Mouse (Mus musculus): Measurements from ENCODE around the gene Mdm2. TPM values are rescaled to one million over a fixed set of nuclear protein-coding genes. Genes with fewer than 3 reads are reported as not detected.
"Not testable (repeated sequence)": the region's sequence is repeated elsewhere in the genome, so short reads cannot be mapped to it uniquely, and the experiment has no call there.

Mdm2 gene
- polyA plus RNA-seq (2011; ENCODE audit: insufficient read length, low read depth, missing spikeins) = 122 and 229 TPM in 2 replicates

DNA sequence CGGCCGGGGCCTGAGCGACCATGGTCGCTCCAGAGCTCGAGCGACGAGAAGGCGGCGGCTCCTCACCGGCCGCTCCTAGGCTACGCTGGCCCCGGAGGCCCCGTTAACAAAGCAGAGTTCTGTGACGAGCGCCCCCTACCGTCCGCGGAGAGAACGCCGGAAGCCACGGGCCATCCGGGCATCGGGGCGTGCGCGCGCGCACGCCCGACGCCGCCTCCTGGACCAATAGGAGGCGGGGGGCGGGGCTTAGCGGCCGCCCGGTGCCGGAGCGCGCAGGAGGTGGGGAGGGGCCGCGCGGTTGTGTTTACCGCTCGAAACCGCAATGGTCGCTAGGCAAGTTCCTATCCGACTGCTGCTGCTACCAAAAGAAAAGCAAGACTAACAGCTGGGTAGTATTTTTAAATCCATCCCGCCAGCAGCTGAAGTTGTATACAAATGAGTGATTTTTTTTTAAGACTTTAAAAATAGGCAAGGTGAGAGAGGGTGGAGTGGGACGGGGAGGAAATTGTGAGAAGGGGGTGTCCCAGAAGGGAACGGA, at the start of gene Mdm2:
Gene Mdm2 (minus strand): TSS at position 155 of the 538 bp plus-strand sequence.
- Histone ChIP-seq H3K27ac (ENCODE audit: insufficient read depth, low read length) (peak within 1 kb of the TSS; percentile 99), H3K4me1 (ENCODE audit: control insufficient read depth, insufficient read depth, low read length) (peaks cover 5% of the 10 kb centered on the region), H3K4me3 (ENCODE audit: insufficient read depth, low read length) (peak within 1 kb of the TSS; percentile 97)
- peak; percentile 58; the same call in 1 of the 2 replicates for TF ChIP-seq CTCF (IDR thresholded peaks at IDR 0.05; ENCODE audit: borderline replicate concordance, insufficient read depth, low read length)
- TF ChIP-seq POLR2A (IDR thresholded peaks at IDR 0.05; ENCODE audit: low read depth, low read length) = peak; percentile 62

DNA sequence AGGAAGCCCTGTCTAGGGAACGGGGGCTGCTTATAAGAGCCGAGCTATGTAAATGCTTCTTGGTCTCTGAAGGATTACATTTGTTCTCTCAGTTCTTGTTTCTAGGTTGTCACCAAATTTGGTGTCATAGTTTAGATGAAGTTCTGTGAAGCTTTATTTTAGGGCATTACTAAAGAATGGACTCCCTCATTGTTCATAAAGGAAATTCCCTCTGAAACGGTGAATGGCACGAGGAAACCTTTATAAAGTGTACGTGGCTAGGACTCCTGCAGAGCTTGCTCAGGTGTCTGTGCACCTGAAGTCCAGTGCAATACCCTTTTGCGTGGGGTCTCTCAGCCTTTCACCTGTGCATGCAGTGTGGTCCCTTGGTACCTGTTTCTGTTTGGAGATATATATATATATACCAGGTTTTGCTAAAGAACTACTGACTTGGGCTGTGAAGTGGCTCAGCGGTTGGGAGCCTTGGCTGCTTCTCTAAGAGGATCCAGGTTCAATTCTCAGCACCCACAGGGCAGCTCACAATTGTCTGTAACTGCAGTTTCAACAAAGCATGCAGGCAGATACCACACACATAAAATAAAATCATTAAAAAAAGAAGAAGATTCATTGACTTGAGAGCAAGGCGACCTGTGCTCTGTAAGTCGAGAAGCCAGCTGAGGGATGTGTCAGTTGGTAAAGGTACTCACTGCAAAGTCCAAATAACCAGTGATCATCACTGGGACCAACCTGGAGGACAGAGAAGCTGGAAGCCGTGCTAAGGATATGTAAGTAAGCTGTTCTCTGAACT, 49.5 kb upstream of the Mdm2 start:
- no peaks in the 10 kb centered on the region for H3K4me1 ChIP-seq (ENCODE audit: control insufficient read depth, insufficient read depth, low read length)
- no peak overlapping the region for H3K27ac ChIP-seq (ENCODE audit: insufficient read depth, low read length)
- TF ChIP-seq POLR2A (IDR thresholded peaks at IDR 0.05; ENCODE audit: low read depth, low read length) (no peak), CTCF (IDR thresholded peaks at IDR 0.05; ENCODE audit: borderline replicate concordance, insufficient read depth, low read length) (no peak)
- no peak overlapping the region for H3K4me3 ChIP-seq (ENCODE audit: insufficient read depth, low read length)

DNA sequence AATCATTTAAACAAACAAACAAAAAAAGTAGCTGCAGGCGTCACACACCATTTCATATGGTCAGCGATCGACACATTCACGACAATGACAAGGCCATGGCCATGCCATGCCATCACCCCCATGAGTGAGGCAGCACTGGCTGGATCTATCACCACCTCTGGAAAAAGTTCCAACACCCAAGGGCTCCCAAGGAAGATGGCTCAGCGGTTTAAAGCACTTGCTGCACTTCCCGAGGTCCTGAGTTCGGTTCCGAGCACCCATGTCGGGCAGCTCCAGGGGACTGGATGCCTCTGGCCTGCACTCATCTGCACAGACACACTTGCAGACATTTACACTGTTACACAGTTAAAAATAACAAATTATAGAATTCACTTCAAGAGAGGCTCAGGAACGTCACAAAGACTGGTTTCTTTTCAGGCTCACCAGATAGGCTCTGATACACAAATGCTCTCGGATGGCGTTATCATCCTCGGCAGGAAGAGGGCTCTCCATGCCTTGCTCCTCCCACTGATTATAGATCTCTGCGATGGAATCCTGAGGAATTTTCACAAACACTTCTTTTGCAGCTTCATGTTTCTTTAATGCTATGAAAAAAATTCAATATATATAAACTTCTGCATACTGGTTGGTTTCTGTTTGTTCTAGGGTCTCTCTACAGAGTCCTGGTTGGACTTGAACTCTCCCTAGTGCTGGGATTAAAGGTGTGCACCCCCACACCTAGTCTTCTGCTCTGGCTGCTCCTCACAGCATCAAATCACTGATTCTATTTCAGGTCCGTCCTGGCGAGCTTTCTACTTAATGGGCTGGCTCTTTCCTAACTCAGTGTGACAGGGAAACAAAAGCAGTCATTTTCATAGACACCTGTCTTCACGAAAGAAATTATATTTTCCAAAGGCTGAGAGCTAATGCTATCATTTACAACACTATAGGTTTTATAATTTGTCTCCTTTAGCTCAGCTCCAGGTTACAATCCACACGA, 48.5 kb upstream of the Mdm2 start:
- H3K4me3 ChIP-seq (ENCODE audit: insufficient read depth, low read length) = no peak overlapping the region
- H3K27ac ChIP-seq (ENCODE audit: insufficient read depth, low read length) = no peak overlapping the region
- TF ChIP-seq CTCF (IDR thresholded peaks at IDR 0.05; ENCODE audit: borderline replicate concordance, insufficient read depth, low read length) = no peak
- no peak for TF ChIP-seq POLR2A (IDR thresholded peaks at IDR 0.05; ENCODE audit: low read depth, low read length)
- no peaks in the 10 kb centered on the region for H3K4me1 ChIP-seq (ENCODE audit: control insufficient read depth, insufficient read depth, low read length)

DNA sequence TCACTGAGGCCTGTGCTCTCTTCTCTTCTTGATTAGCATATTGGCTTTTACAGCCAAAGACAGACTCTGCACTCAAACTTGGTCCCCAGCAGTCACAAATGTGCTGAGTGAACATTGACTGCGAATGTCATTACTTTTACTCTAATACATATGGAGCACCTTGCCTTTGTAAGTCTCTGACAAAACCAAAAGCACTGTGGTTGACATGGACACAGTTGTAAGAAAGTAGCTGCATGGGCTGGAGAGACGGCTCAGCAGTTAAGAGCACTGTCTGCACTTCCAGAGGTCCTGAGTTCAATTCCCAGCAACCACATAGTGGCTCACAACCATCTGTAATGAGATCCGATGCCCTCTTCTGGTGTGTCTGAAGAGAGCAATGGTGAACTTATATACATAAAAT, 47.8 kb upstream of the Mdm2 start:
- H3K4me3 ChIP-seq (ENCODE audit: insufficient read depth, low read length); H3K27ac ChIP-seq (ENCODE audit: insufficient read depth, low read length): not testable (repeated sequence)

DNA sequence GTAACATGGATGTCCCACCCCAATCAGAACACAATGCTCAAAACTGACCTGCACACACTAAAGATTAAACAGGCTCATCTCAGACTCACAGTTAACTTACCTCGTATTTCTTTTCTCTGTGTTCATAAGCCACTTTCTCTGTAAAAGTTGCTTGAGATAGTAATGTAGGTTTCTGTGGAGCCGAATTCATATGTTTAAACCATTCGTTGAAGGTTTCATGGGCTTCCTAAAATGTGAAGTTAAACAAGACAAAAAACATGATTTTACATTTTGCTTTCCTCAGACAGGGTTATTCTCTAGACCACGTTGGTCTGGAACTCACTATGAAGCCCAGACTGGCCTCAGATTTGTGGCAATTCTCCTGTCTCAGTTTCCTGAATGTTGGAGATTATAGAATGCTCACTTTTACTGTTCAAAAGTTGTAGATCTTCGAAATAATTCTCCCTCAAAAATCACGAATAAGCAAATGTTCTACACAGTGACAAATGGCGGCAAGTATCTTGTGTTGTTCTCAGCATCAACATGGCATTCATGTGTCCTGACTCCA, 47.3 kb upstream of the Mdm2 start:
- Histone ChIP-seq H3K4me1 (ENCODE audit: control insufficient read depth, insufficient read depth, low read length) (no peaks in the 10 kb centered on the region), H3K4me3 (ENCODE audit: insufficient read depth, low read length) (no peak overlapping the region)
- no peak for TF ChIP-seq POLR2A (IDR thresholded peaks at IDR 0.05; ENCODE audit: low read depth, low read length)
- TF ChIP-seq CTCF (IDR thresholded peaks at IDR 0.05; ENCODE audit: borderline replicate concordance, insufficient read depth, low read length) = no peak

More for the DNA sequence above, 47.8 kb upstream of the Mdm2 start:
- H3K4me1 ChIP-seq (ENCODE audit: control insufficient read depth, insufficient read depth, low read length) = not testable (repeated sequence)

DNA sequence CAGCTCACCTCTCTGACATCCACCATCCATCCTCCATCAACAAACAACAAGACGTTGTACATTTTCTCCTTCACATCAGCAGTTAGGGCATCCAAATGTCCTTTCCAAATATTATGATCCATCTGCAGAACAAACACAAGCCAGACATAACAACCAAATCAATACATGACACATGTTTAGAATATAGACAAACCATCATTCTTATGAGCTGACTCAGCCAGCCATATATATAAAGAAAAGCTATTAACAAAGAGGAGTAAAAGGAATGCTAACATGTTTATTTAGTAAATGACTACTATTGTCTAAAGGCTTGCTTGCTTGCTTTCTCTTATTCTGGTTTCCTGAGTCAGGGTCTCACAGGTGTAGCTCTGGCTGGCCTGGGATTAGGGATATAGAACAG, 46.7 kb upstream of the Mdm2 start:
- Histone ChIP-seq H3K4me3 (ENCODE audit: insufficient read depth, low read length) (no peak overlapping the region), H3K4me1 (ENCODE audit: control insufficient read depth, insufficient read depth, low read length) (no peaks in the 10 kb centered on the region), H3K27ac (ENCODE audit: insufficient read depth, low read length) (no peak overlapping the region)
- no peak for TF ChIP-seq POLR2A (IDR thresholded peaks at IDR 0.05; ENCODE audit: low read depth, low read length)
- no peak for TF ChIP-seq CTCF (IDR thresholded peaks at IDR 0.05; ENCODE audit: borderline replicate concordance, insufficient read depth, low read length)

More for the DNA sequence above, 47.3 kb upstream of the Mdm2 start:
- H3K27ac ChIP-seq (ENCODE audit: insufficient read depth, low read length) = no peak overlapping the region

DNA sequence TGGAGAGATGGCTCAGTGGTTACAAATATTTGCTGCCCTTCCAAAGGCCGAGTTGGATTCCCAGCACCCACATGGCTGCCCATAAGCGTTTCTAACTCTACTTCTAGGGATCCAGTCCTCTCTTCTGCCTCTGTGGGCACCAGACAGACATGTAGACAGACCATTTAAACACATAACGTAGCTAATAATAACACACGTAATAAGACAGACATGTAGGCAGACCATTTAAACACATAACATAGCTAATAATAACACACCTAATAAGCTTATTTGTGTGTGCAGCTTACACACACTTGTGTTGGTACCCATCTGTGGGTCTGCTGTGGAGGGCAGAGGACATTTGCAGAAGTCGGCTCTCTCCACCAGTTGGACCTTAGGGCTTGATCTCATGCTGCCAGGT, 46.2 kb upstream of the Mdm2 start:
- Histone ChIP-seq H3K4me1 (ENCODE audit: control insufficient read depth, insufficient read depth, low read length) (no peaks in the 10 kb centered on the region), H3K27ac (ENCODE audit: insufficient read depth, low read length) (no peak overlapping the region), H3K4me3 (ENCODE audit: insufficient read depth, low read length) (no peak overlapping the region)
- no peak for TF ChIP-seq CTCF (IDR thresholded peaks at IDR 0.05; ENCODE audit: borderline replicate concordance, insufficient read depth, low read length)
- TF ChIP-seq POLR2A (IDR thresholded peaks at IDR 0.05; ENCODE audit: low read depth, low read length) = no peak

DNA sequence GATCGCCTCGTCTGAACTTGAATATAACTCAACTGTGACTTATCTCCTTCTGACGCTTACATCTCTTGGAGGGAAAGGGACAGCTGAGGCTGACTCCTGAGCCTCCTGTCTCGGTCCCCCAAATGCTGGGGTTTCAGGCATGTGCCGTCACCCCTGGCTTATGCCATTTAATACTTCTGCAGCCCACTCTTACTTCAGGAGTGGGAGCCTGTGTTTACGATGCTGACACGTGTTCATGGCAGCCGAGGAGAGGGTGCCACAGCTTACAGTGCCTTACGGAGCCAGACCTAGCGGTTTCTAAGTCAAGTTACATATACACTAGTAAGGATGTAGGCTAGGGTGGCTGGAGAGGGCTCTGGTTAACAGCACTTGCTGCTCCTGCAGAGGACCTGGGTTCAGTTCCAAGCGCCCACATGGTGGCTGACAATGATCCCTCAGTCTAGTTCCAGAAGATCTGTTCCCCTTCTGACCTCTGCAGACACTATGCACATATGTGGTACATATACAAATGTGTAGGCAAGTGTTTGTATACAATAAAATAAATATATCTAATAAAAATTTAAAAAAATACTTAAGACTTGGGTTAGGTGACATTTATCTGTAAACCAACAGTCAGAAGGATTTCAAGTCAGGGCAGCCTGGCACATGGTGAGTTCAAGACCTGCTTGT, 45.4 kb upstream of the Mdm2 start:
- Histone ChIP-seq H3K4me3 (ENCODE audit: insufficient read depth, low read length) (no peak overlapping the region), H3K27ac (ENCODE audit: insufficient read depth, low read length) (no peak overlapping the region), H3K4me1 (ENCODE audit: control insufficient read depth, insufficient read depth, low read length) (no peaks in the 10 kb centered on the region)
- TF ChIP-seq POLR2A (IDR thresholded peaks at IDR 0.05; ENCODE audit: low read depth, low read length) (no peak), CTCF (IDR thresholded peaks at IDR 0.05; ENCODE audit: borderline replicate concordance, insufficient read depth, low read length) (no peak)

Data from embryonic fibroblast, embryonic 13.5 days (primary cell).